Mouse (Mus musculus) Muller cell, postnatal 12 days (primary cell): Measurements from ENCODE around the gene Fgf11.
A peak's percentile ranks its signal among the peaks of the same experiment; 100 is the strongest.

ENCODE experiments used
- DNase-seq: peaks from one replicate; pipeline ENCODE4 v3.0.0-alpha.2; 2015; ENCODE audit errors: inconsistent ontology term

Gene Fgf11

DNA sequence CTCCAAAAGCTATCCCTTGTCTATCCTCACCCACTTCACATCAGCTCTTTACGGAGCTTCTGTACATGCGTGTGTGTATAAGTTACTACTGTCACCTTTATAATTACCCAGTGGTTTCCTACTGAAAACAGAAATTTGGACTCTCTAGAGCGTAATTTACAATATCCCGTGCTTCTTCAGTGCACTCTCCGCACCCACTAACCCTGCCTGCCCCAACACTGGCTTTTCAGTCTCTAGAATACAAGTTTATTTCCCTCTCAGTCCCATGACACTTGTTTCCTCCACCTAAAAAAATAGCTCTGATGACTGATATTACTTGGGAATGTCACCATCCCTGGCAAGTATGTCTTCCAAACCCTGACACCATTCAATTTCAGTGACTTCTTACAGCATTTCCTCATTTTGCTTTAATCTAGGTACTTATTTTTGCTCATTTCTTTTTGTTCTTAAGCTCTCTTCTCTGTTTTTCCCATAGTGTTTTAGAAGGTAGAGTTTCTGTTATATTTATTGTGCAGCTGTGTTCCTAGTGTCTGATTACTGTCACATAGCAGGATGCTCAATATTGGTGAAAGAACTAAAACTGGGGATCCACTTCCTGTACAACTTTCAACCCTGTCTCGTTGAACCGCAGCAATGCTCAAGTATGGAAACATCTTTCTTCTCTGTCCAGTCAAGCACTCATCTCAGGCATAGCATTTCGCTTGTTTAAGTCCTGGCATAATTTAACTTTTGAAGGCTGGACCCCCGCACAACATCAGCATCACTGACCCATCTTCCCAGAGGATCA is 44.2 kb downstream of the Fgf11 start:
- DNase-seq = no peak

DNA sequence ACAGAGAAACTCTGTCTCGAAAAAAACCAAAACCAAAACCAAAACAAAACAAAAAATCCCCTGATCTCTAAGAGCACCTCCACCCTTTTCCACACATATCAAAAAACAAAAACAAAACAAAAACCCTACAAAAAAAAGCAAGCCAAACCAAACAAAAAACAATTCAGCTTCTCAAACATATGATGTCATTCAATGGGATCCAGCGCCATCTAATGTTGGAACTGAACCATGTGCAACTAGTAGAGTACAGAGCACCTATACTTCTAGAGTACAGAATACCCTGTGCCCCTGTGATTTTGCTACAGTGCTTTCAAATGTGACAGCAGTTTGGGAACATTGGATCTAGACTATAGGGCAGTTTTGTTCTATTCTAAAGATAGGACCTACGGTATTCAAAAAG is 47.0 kb downstream of the Fgf11 start:
- DNase-seq = peak; percentile 51

DNA sequence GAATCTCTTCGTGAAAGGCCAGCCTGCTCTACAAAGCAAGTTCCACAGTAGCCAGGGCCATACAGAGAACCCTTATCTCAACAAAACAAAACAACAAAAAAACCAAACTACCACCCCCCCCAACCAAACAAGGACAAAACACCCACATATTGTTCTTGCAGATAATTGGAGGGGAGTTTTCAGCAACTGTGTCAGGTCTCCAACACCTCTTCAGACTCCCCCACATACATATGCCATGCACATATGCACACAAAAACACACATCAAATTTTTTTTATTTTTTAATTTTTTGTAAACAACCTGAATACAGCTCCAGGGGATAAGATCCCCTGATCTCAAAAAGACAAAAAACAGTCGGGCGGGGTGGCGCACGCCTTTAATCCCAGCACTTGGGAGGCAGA is 47.4 kb downstream of the Fgf11 start:
- no peak for DNase-seq

DNA sequence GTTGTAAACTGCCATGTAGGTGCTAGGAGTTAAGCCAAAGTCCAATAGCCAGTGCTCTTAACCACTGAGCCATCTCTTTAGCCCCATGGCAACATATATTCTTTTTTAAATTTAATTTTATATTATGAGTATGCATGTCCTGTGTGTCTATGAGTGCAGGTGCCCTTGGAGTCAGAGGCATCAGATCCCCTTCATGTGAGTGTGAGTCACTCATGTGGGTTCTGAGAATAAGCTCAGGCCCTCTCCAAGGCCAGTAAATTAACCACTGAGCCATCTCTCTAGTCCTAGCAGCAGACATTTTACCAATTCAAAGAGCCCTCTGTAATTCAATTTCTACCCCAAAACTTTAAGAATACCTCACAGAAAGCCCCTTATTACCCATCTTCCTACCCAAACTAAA is 49.0 kb downstream of the Fgf11 start:
- no peak for DNase-seq

DNA sequence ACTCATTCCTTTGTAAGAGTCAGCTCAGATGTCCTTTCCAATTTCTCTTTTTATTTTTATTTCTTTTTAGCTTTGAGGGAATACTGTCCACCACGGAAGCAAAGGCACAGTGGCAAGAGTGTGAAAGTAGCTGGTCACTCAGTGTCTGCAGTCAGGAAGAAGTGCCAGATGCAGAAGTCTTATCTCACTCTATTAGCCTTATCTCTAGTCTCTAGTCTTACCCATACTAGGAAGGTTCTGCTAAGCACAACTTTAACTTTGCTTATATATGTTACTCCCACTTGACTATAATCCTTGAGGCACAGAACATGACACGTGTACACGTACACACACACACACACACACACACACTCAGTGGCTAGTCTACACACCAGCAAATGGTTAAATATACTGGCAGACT is 50.0 kb downstream of the Fgf11 start:
- no peak for DNase-seq
